Mouse (Mus musculus) CD4-positive naive resting alpha-beta T cell, adult 57 days (primary cell): ENCODE results near the gene Foxf2. TPM values are rescaled to one million over a fixed set of nuclear protein-coding genes. Genes with fewer than 3 reads are reported as not detected.

Experiments
- total RNA-seq: library from RNA; stranded (reverse); gene quantifications from one replicate; pipeline ENCODE4 v1.2.4, GENCODE M21; 2023

Foxf2 gene
- total RNA-seq: not detected

DNA sequence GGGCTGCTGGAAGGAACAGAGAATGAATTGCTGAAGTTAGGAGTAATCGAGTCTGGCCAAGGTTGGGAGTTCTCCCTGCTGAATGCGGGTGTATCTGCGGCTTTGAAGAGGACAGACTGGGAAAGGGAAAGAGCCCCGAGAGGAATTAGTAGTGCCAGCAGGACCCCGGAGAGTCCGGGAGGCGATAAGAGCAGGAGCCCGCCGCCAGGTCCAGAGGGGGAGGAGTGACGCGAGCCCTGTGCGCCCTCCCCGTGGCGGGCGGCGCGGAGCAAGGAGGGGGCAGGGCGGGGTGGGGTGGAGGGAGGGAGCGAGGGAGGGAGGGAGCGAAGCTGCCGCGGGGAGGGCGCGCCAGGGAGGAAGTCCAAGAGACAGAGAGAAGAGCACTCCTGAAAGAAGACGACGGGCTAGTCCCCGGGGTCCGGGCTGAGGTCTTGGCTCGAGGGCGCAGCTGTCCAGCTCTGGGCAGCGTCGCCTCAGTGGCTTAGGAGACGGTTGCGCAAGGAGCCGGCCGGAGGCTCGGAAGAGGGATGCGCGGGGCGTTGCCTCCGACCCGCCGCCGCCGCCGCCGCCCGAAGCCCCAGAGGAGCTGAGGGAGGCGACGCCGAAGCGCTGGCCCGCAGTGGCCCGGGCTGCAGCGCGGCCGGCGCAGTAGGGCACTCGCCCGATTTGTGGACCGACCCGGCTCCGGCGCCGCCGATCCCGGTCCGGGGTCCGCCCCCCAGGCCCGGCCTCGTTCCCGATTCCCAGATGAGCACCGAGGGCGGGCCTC, at the start of gene Foxf2:
Foxf2 (plus strand) TSS at position 484 of the 769 bp plus-strand sequence.

Other genes with a start within 250 kb of the Foxf2 start
- 0.15 TPM for gene Foxq1, start 69.7 kb upstream of the Foxf2 start, total RNA-seq
- gene A530084C06Rik, start 66.5 kb upstream of the Foxf2 start, total RNA-seq: not detected
- not detected for gene Foxc1, start 180.8 kb downstream of the Foxf2 start, total RNA-seq